Mouse (Mus musculus) lung, postnatal 14 days (tissue): ENCODE measurements around the gene Tm2d3.

Experiments used
- DNase-seq: peaks from one replicate; pipeline ENCODE4 v3.0.0; 2021

The Tm2d3 gene

GRCm38 (mm10) chr7:65708506-65708905, 17.5 kb downstream of the Tm2d3 start:
- no peak for DNase-seq

- no peak for DNase-seq
These were observed 19.3 kb downstream of the Tm2d3 start for GRCm38 (mm10) chr7:65710301-65710700.

- DNase-seq: no peak
These were observed 22.8 kb downstream of the Tm2d3 start for GRCm38 (mm10) chr7:65713782-65714181.

GRCm38 (mm10) chr7:65714304-65714703, 23.3 kb downstream of the Tm2d3 start:
- DNase-seq: no peak

- DNase-seq: peak; percentile 16
These were observed 43.1 kb downstream of the Tm2d3 start for GRCm38 (mm10) chr7:65734024-65734423.

- no peak for DNase-seq
These were observed 44.3 kb downstream of the Tm2d3 start for GRCm38 (mm10) chr7:65735261-65735660.

GRCm38 (mm10) chr7:65737286-65738040, 46.5 kb downstream of the Tm2d3 start:
- DNase-seq: peak; percentile 76

- DNase-seq: no peak
These were observed 51.9 kb downstream of the Tm2d3 start for GRCm38 (mm10) chr7:65742857-65743256.

GRCm38 (mm10) chr7:65747990-65748955, 57.3 kb downstream of the Tm2d3 start:
- DNase-seq: no peak
